Mouse (Mus musculus) urinary bladder, postnatal 36 days (tissue): ENCODE measurements at regions not wholly inside any gene's neighbourhood (a gene's known extent, or its start where the extent isn't known, plus 50 kb on each side); places are given as distances from the start of the nearest gene placed in this dataset.

ENCODE experiments used
- DNase-seq, 2 experiments: peaks; one replicate each; pipeline ENCODE4 v3.0.0; 2022; ENCODE audit warnings: low spot score in 2 of 2, mixed read lengths in 1 of 2

- no peak for DNase-seq
Observed at GRCm38 (mm10) chr2:92704035-92704434, 104.5 kb downstream of the Chst1 start.

GRCm38 (mm10) chr2:92709668-92710067, 110.2 kb downstream of the Chst1 start:
- no peak for DNase-seq

GRCm38 (mm10) chr2:92711122-92711777, 111.7 kb downstream of the Chst1 start:
- DNase-seq = no peak

- no peak for DNase-seq
Observed at GRCm38 (mm10) chr2:92712266-92713144, 113.0 kb downstream of the Chst1 start.

- DNase-seq = no peak
Observed at GRCm38 (mm10) chr2:92717706-92718105, 118.2 kb downstream of the Chst1 start.

GRCm38 (mm10) chr2:92721951-92722350, 122.4 kb downstream of the Chst1 start:
- no peak for DNase-seq

- no peak for DNase-seq
Observed at GRCm38 (mm10) chr2:92723618-92724263, 124.2 kb downstream of the Chst1 start.

GRCm38 (mm10) chr2:92726640-92727039, 127.1 kb downstream of the Chst1 start:
- no peak for DNase-seq

GRCm38 (mm10) chr2:92727241-92727640, 127.7 kb downstream of the Chst1 start:
- DNase-seq = no peak

GRCm38 (mm10) chr2:92728388-92728787, 128.9 kb downstream of the Chst1 start:
- no peak for DNase-seq

GRCm38 (mm10) chr2:92730371-92730770, 130.9 kb downstream of the Chst1 start:
- DNase-seq = no peak

GRCm38 (mm10) chr2:92733403-92733802, 133.9 kb downstream of the Chst1 start:
- DNase-seq = no peak

- DNase-seq = no peak
Observed at GRCm38 (mm10) chr2:92735784-92736183, 136.3 kb downstream of the Chst1 start.

- no peak for DNase-seq
Observed at GRCm38 (mm10) chr2:92737301-92737700, 137.8 kb downstream of the Chst1 start.

GRCm38 (mm10) chr2:92739576-92739975, 140.1 kb downstream of the Chst1 start:
- no peak for DNase-seq

- DNase-seq = no peak
Observed at GRCm38 (mm10) chr2:92740776-92741295, 141.3 kb downstream of the Chst1 start.

- DNase-seq = peak; percentile 37 to 81
Observed at GRCm38 (mm10) chr2:92742025-92742424, 142.5 kb downstream of the Chst1 start.

- no peak for DNase-seq
Observed at GRCm38 (mm10) chr2:92742671-92743070, 143.2 kb downstream of the Chst1 start.

- DNase-seq = no peak
Observed at GRCm38 (mm10) chr2:92743152-92743551, 143.6 kb downstream of the Chst1 start.

GRCm38 (mm10) chr2:92743911-92744310, 144.4 kb downstream of the Chst1 start:
- DNase-seq = no peak

- no peak for DNase-seq
Observed at GRCm38 (mm10) chr2:92747406-92747805, 147.9 kb downstream of the Chst1 start.

GRCm38 (mm10) chr2:92750116-92750515, 150.6 kb downstream of the Chst1 start:
- DNase-seq = no peak
